Mouse (Mus musculus): ENCODE results near the gene Lyzl4. TPM values are rescaled to one million over a fixed set of nuclear protein-coding genes. Genes with fewer than 3 reads are reported as not detected.

The Lyzl4 gene
- polyA plus RNA-seq, 1 experiment from 2014 or later = not detected

GRCm38 (mm10) chr9:121639790-121640189 lies 2.1 kb downstream of the Lyzl4 start:
- no peak for DNase-seq
- H3K9me3 ChIP-seq (ENCODE audit: low read depth, low read length) = no peaks in the 10 kb centered on the region
- peaks cover 4% of the 10 kb centered on the region; the same call in 1 of the 2 replicates for H3K4me1 ChIP-seq (ENCODE audit: insufficient read depth)
- no peak for ATAC-seq (ENCODE audit: insufficient read depth)
- H3K4me2 ChIP-seq = no peak overlapping the region
- no peak overlapping the region for H3K4me3 ChIP-seq (ENCODE audit: low read depth, low read length)
- TF ChIP-seq CTCF (IDR thresholded peaks at IDR 0.05; ENCODE audit: low read depth) = no peak
- H3K27me3 ChIP-seq (ENCODE audit: insufficient read depth, low read length) = peaks cover 54% of the 10 kb centered on the region
- 45% methylated on average over 16 of the region's 16 CpGs for WGBS
- H3K36me3 ChIP-seq (ENCODE audit: insufficient read depth) = no peaks in the 10 kb centered on the region
- no peak overlapping the region for H3K9ac ChIP-seq
- H3K27ac ChIP-seq (ENCODE audit: low read depth) = no peak overlapping the region

GRCm38 (mm10) chr9:121635835-121636576 lies 5.9 kb downstream of the Lyzl4 start:
- no peak for TF ChIP-seq CTCF (IDR thresholded peaks at IDR 0.05; ENCODE audit: low read depth)
- no peak overlapping the region for H3K4me3 ChIP-seq (ENCODE audit: low read depth, low read length)
- H3K27ac ChIP-seq (ENCODE audit: low read depth) = no peak overlapping the region
- DNase-seq = no peak
- no peak overlapping the region for H3K9ac ChIP-seq
- peaks cover 21% of the 10 kb centered on the region for H3K27me3 ChIP-seq (ENCODE audit: insufficient read depth, low read length)
- H3K36me3 ChIP-seq (ENCODE audit: insufficient read depth) = no peaks in the 10 kb centered on the region
- no peak for ATAC-seq (ENCODE audit: insufficient read depth)
- 46% methylated on average over 7 of the region's 7 CpGs for WGBS
- no peak overlapping the region for H3K4me2 ChIP-seq
- no peaks in the 10 kb centered on the region for H3K4me1 ChIP-seq (ENCODE audit: insufficient read depth)
- no peaks in the 10 kb centered on the region for H3K9me3 ChIP-seq (ENCODE audit: low read depth, low read length)

GRCm38 (mm10) chr9:121633306-121633705 lies 8.6 kb downstream of the Lyzl4 start:
- no peaks in the 10 kb centered on the region for H3K27me3 ChIP-seq (ENCODE audit: insufficient read depth, low read length)
- no peaks in the 10 kb centered on the region for H3K9me3 ChIP-seq (ENCODE audit: low read depth, low read length)
- no peaks in the 10 kb centered on the region for H3K36me3 ChIP-seq (ENCODE audit: insufficient read depth)
- TF ChIP-seq CTCF (IDR thresholded peaks at IDR 0.05; ENCODE audit: low read depth) = no peak
- no peak for ATAC-seq (ENCODE audit: insufficient read depth)
- H3K4me2 ChIP-seq = no peak overlapping the region
- no peak for DNase-seq
- 55% methylated on average over 6 of the region's 6 CpGs for WGBS
- no peak overlapping the region for H3K9ac ChIP-seq
- H3K27ac ChIP-seq (ENCODE audit: low read depth) = no peak overlapping the region
- H3K4me3 ChIP-seq (ENCODE audit: low read depth, low read length) = no peak overlapping the region
- H3K4me1 ChIP-seq (ENCODE audit: insufficient read depth) = no peaks in the 10 kb centered on the region

- ATAC-seq (ENCODE audit: insufficient read depth) (no peak), DNase-seq (no peak)
- no peaks in the 10 kb centered on the region for H3K9me3 ChIP-seq (ENCODE audit: low read depth, low read length)
- no peak overlapping the region for H3K9ac ChIP-seq
- H3K4me1 ChIP-seq (ENCODE audit: insufficient read depth) = no peaks in the 10 kb centered on the region
- TF ChIP-seq CTCF (IDR thresholded peaks at IDR 0.05; ENCODE audit: low read depth) = no peak
- H3K36me3 ChIP-seq (ENCODE audit: insufficient read depth) = no peaks in the 10 kb centered on the region
- no peak overlapping the region for H3K4me3 ChIP-seq (ENCODE audit: low read depth, low read length)
- no peak overlapping the region for H3K4me2 ChIP-seq
- H3K27me3 ChIP-seq (ENCODE audit: insufficient read depth, low read length) = no peaks in the 10 kb centered on the region
- H3K27ac ChIP-seq (ENCODE audit: low read depth) = no peak overlapping the region
- WGBS = 85% methylated on average over 10 of the region's 10 CpGs
Observed at GRCm38 (mm10) chr9:121632891-121633290, 9.0 kb downstream of the Lyzl4 start.

GRCm38 (mm10) chr9:121631946-121632345 lies 9.9 kb downstream of the Lyzl4 start:
- H3K4me1 ChIP-seq (ENCODE audit: insufficient read depth) = no peaks in the 10 kb centered on the region
- no peak for TF ChIP-seq CTCF (IDR thresholded peaks at IDR 0.05; ENCODE audit: low read depth)
- no peak overlapping the region for H3K27ac ChIP-seq (ENCODE audit: low read depth)
- no peaks in the 10 kb centered on the region for H3K9me3 ChIP-seq (ENCODE audit: low read depth, low read length)
- 51% methylated on average over 4 of the region's 4 CpGs for WGBS
- H3K36me3 ChIP-seq (ENCODE audit: insufficient read depth) = no peaks in the 10 kb centered on the region
- ATAC-seq (ENCODE audit: insufficient read depth) = no peak
- H3K4me2 ChIP-seq = no peak overlapping the region
- no peak overlapping the region for H3K9ac ChIP-seq
- no peaks in the 10 kb centered on the region for H3K27me3 ChIP-seq (ENCODE audit: insufficient read depth, low read length)
- H3K4me3 ChIP-seq (ENCODE audit: low read depth, low read length) = no peak overlapping the region
- DNase-seq = no peak

- 77% methylated on average over 1 of the region's 1 CpGs for WGBS
- Histone ChIP-seq H3K27me3 (ENCODE audit: insufficient read depth, low read length) (no peaks in the 10 kb centered on the region), H3K27ac (ENCODE audit: low read depth) (no peak overlapping the region), H3K4me2 (no peak overlapping the region), H3K36me3 (ENCODE audit: insufficient read depth) (no peaks in the 10 kb centered on the region), H3K9ac (no peak overlapping the region), H3K4me3 (ENCODE audit: low read depth, low read length) (no peak overlapping the region), H3K9me3 (ENCODE audit: low read depth, low read length) (no peaks in the 10 kb centered on the region), H3K4me1 (ENCODE audit: insufficient read depth) (no peaks in the 10 kb centered on the region)
- no peak for DNase-seq
- no peak for ATAC-seq (ENCODE audit: insufficient read depth)
- TF ChIP-seq CTCF (IDR thresholded peaks at IDR 0.05; ENCODE audit: low read depth) = no peak
Observed at GRCm38 (mm10) chr9:121630627-121631026, 11.3 kb downstream of the Lyzl4 start.

- DNase-seq (no peak), ATAC-seq (ENCODE audit: insufficient read depth) (no peak)
- Histone ChIP-seq H3K4me3 (ENCODE audit: low read depth, low read length) (no peak overlapping the region), H3K27ac (ENCODE audit: low read depth) (no peak overlapping the region), H3K36me3 (ENCODE audit: insufficient read depth) (no peaks in the 10 kb centered on the region), H3K9me3 (ENCODE audit: low read depth, low read length) (no peaks in the 10 kb centered on the region), H3K4me1 (ENCODE audit: insufficient read depth) (no peaks in the 10 kb centered on the region), H3K9ac (no peak overlapping the region), H3K27me3 (ENCODE audit: insufficient read depth, low read length) (no peaks in the 10 kb centered on the region), H3K4me2 (no peak overlapping the region)
- TF ChIP-seq CTCF (IDR thresholded peaks at IDR 0.05; ENCODE audit: low read depth) = no peak
- 77% methylated on average over 2 of the region's 2 CpGs for WGBS
Observed at GRCm38 (mm10) chr9:121624920-121625319, 17.0 kb downstream of the Lyzl4 start.
